Mouse (Mus musculus): Measurements from ENCODE around the gene Katnb1.

Gene Katnb1

DNA sequence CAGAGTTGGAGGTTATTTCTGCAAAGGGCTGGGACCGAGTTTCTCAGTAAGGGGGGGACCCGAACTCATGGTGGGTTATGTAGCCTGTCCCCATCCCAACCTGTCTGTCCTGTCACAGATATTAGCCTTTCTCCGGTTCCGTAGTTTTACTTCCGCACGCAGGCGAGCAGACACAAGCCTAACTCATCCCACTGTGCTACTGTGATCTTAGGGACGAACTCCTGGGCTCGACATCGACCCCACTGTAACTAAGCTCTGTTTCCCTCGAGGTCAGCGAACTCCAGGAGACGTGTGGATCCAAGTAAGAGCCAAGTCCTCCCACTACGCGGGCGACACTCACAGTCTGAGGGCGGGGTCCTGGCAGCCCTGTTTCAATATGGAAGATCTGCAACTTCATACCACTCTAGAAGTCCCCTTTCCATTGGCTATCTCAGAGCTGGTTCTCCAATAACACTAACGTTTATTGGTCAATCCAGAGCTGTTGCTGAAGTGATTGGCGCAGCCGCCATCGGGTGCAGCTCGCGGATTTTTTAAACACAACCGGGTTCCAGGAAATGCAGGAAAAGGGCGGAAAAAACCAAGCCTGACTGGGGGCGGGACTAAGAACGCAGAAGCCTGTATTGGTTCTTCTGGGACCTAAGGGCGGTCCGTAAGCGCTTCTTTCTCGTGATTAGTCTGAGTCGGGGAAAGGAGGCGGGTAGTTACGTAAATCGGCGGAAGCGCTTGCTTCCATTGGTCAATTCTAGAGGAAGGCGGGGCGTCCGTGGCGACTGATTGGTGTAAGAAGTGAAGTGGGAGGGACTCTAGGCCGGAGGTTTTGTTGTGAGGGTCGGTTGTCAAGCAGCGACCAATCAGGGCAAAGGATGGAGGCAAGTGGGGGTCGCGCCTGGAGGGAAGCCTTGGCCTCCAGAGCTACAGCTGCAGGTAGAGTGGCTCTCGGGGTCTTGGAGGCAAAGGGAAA, at the start of gene Katnb1:
Katnb1 (plus strand) TSS at position 806 of the 961 bp plus-strand sequence.
- peak; percentile 98 to 99 for DNase-seq

DNA sequence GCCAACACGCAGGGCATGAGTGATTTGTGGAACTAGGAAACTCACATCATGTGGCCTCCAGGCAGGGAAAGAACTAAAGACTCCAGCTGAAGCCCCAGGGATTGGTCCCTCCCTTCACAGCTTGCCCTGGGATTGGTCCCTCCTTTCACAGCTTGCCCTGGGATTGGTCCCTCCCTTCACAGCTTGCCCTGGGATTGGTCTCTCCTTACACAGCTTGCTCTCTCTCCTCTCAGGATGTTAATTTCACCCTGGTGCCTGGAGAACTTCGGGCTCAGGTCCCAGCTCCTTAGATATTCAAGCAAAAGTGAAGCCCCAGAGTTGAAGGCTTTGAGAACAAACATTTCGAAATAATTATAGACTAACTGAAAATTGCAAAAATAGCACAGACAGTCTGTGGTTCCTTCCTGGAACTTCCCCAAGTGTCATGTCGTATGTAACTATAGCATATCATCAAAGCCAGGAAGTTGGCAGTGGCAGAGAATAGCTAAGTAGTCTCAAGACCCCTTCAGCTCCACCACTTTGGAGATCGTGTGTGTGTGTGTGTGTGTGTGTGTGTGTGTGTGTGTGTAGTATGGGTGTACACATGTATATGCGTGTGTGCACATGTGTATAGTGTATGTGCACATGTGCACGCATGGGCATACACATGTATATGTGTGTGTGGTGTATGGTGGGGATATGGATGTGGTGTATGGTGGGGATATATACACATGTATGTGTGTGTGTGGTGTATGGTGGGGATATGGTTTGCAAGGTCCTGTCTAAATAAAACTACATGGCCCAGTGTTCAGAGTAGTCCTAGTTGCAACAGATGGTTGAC, 43.7 kb upstream of the Katnb1 start:
- DNase-seq: peak; percentile 70 to 82

DNA sequence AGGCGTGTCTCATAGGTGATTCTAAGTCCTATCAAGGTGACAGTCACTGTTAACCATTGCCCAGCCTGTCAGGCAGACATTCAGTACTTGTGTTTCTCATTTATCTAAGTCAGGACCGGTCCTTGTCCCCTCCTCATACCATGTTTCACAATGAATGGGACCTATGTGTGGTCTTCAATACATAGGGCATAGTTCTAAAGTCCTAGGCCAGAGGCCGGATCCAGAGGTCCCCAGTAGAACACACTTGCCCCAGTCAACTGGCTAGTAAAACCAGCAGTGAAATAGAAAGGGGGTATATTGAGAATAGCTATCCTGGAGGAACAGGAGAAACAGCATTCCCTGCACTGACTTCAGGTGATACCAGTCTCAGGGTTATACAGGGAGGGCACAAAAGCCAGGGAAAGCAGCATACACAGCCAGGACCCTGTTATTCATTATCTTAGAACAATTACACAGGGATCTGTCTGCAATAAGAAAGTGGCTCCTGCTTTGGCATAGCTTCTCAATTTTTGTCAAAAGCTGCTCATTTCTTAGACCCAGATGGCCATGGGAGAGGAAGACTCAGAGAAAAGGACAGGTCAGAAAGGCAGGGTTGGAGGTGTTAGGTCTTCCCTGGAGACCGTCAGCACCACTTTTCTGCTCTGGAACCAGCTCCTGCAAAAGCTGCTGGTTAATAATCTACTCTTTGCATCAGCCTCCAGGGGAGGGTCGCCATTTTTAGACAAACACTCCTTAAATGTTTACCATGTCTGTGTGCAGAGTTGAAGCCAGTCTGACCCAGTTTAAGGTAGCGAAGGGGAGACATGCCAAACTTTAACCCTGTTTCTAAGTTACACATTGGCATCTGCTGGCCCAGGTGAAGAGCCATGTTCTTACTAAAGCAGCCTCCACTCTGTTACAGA, 38.9 kb upstream of the Katnb1 start:
- no peak for DNase-seq

- no peak for DNase-seq
These were observed 36.2 kb upstream of the Katnb1 start for GRCm38 (mm10) chr8:95044811-95045210.

- no peak for DNase-seq
These were observed 34.0 kb upstream of the Katnb1 start for GRCm38 (mm10) chr8:95046982-95047381.

GRCm38 (mm10) chr8:95047884-95048680, 32.9 kb upstream of the Katnb1 start:
- no peak for DNase-seq

GRCm38 (mm10) chr8:95049636-95050035, 31.4 kb upstream of the Katnb1 start:
- no peak for DNase-seq

DNA sequence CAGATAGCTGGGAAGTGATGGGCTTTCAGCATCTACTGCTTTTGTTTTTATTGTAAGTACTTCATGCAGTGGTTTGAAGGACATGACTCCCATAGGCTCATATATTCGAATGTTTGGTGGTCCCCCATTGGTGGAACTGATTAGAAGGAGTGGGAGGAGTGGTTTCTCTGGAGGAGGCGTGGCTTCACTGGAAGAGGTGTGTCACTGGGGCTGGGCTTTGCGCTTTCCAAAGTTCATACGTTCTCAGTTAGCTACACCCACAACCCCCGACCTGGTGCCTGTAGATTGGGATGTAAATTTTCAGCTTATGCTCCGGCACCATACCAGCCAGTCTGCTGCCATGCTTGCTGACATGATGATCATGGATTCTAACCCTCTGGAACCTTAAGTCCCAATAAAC, 26.5 kb upstream of the Katnb1 start:
- no peak for DNase-seq

DNA sequence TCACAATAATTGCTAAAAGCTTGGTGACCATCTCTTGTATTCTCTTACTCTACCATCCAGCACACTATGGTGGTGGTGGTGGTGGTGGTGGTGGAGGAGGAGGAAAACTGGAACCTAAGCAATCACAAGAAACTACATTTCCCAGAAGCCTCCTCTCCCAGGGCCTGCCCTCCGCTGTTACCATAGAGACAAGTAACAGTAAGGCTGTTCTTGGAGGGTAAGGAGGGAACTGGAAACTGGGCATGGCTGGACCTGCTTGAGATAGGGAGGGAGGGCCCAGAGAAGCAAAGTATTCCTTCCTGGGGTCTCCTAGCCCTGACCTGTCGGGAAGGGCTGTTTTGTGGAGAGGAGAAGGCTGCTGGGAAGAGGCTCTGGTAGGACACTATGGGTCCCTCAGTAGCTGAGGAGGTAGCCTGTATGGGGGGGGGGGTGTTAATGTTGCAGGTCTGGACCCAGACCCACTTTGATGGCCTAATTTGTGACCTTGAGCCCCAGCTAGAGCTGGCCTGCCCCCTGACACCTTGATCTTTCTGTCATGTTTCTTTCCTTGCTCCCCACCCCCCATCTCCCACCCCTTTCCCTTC, 26.0 kb upstream of the Katnb1 start, which contains the start of gene Drc7:
Drc7 (plus strand) TSS at position 177 of the 584 bp plus-strand sequence.
- no peak for DNase-seq

GRCm38 (mm10) chr8:95056414-95056813, 24.6 kb upstream of the Katnb1 start:
- DNase-seq: no peak

DNA sequence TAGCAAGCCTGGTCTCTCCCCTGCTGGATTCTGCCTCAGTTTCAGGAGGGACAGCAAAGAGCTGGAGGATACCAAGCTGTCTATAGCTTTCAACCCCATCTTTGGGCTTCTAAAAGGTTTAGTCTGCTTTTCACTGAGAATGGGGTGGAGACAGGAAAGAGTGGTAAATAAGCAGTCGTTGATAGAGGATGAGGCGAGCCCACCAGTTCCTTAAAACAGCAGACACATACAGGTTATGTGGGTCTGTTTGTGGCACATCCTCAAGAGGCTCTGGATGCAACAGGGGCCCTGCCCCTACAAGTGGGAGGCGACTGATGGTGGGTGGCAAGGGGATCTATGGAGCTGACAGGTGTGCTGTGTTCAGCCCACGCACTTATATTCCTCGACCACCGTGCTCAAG, 22.3 kb upstream of the Katnb1 start:
- DNase-seq: no peak

GRCm38 (mm10) chr8:95059812-95060533, 21.0 kb upstream of the Katnb1 start:
- no peak for DNase-seq

GRCm38 (mm10) chr8:95064531-95064930, 16.5 kb upstream of the Katnb1 start:
- no peak for DNase-seq

GRCm38 (mm10) chr8:95067582-95067981, 13.4 kb upstream of the Katnb1 start:
- peak in 1 of 2 experiments; percentile 62 for DNase-seq

DNA sequence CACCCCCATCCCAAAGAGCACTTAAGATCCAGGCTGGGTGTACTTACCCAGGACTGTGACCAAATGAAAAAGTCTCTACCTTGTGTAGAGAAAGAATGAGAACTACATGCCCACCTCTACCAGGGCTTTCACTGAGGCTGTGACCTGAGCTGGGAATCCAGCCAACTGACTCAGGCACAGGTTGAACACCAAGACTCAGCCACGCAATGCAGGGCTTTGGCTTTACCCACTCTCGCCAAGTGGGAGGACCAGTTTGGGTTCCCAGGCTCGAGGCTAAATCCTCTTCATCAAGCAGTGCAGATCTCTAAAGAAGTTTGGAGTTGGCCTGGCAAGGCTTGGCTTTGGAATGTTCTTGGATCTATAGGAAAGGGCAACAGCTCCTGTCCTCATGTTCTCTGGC, 5.5 kb upstream of the Katnb1 start:
- DNase-seq: no peak

GRCm38 (mm10) chr8:95076151-95076550, 4.8 kb upstream of the Katnb1 start:
- no peak for DNase-seq

DNA sequence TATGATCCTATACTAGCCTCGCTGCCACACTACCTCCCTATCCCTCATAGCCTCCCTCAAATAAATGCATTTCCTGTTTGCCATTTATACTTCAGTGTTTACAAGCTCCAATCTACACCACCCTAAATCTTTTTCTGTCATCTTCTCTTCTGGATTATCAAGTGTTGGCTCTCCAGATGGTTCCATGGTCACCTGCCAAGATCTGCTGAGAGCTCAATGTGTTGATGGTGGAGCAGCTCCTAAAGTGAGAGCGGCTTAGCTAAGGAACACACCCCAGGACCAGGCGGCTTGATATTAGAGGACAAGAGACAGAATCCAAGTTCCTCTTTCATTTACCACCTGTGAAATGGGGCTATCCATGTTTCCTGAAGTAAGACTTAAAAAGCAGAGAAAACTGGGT, 2.9 kb upstream of the Katnb1 start:
- DNase-seq: no peak

- no peak for DNase-seq
These were observed 1.7 kb upstream of the Katnb1 start for GRCm38 (mm10) chr8:95079305-95079704.

GRCm38 (mm10) chr8:95081650-95082049, 664 bp downstream of the Katnb1 start:
- no peak for DNase-seq

GRCm38 (mm10) chr8:95084261-95084660, 3.3 kb downstream of the Katnb1 start:
- DNase-seq: no peak

Data from lung, postnatal 4 days (tissue).